Mouse (Mus musculus) heart, adult 18-20 months (tissue): ENCODE measurements around the gene Vps51. TPM values are rescaled to one million over a fixed set of nuclear protein-coding genes. Genes with fewer than 3 reads are reported as not detected.

Experiments used
- microRNA-seq, 2 experiments: library from miRNA; unstranded; fragments of <30 nt; microRNA quantifications; one replicate each; pipeline ENCODE4 v1.2.0; 2022
- total RNA-seq, 2 experiments: library from RNA; stranded (reverse); gene quantifications; 2 replicates each; pipeline ENCODE4 v1.2.3; 2021

Gene Vps51
- total RNA-seq, 2 experiments from 2014 or later, result 20.9 to 22.2 TPM

Small RNA genes within 50 kb of the gene (microRNA-seq; reads per million reads assigned to microRNA genes)
- 1.1 to 3.4 reads per million in 2 experiments for gene Mir6988

Other genes starting within 250 kb of the Vps51 start
- 10 to 100 TPM in 1 of 2 experiments, 1 to 10 TPM in 1; 7.2 to 10.6 TPM for gene Frmd8, start 202.0 kb downstream of the Vps51 start, total RNA-seq
- gene Slc25a45, start 199.4 kb downstream of the Vps51 start, total RNA-seq, result 1 to 10 TPM; 2.6 to 2.8 TPM
- gene Tigd3, start 183.1 kb downstream of the Vps51 start, total RNA-seq, result under 1 TPM in 1 of 2 experiments, not detected in 1; 0.35 TPM
- gene Dpf2, start 164.2 kb downstream of the Vps51 start, total RNA-seq, result 10 to 100 TPM; 77.6 to 84.0 TPM
- 1 to 10 TPM; 6.6 to 9.0 TPM for gene Cdc42ep2, start 152.4 kb downstream of the Vps51 start, total RNA-seq
- gene Pola2, start 113.0 kb downstream of the Vps51 start, total RNA-seq, result 10 to 100 TPM in 1 of 2 experiments, 1 to 10 TPM in 1; 8.7 to 10.6 TPM
- not detected for gene Slc22a20, start 91.1 kb downstream of the Vps51 start, total RNA-seq
- 10 to 100 TPM; 32.0 to 40.4 TPM for gene Capn1, start 61.3 kb downstream of the Vps51 start, total RNA-seq
- 10 to 100 TPM; 21.1 to 21.3 TPM for gene Syvn1, start 30.7 kb downstream of the Vps51 start, total RNA-seq
- 10 to 100 TPM; 42.2 to 47.2 TPM for gene Mrpl49, start 19.4 kb downstream of the Vps51 start, total RNA-seq
- gene Fau, start 19.4 kb downstream of the Vps51 start, total RNA-seq, result 100 to 1,000 TPM; 613 to 618 TPM
- gene Znhit2, start 16.0 kb downstream of the Vps51 start, total RNA-seq, result 10 to 100 TPM; 11.1 to 11.2 TPM
- gene Tm7sf2, start 8.9 kb downstream of the Vps51 start, total RNA-seq, result 1 to 10 TPM; 2.1 to 3.0 TPM
- not detected for gene Tmem262, start 2.8 kb upstream of the Vps51 start, total RNA-seq
- under 1 TPM in 1 of 2 experiments, not detected in 1; 0.47 TPM for gene Gm28374, start 5.0 kb upstream of the Vps51 start, total RNA-seq
- 10 to 100 TPM; 15.5 to 16.1 TPM for gene Zfpl1, start 7.7 kb upstream of the Vps51 start, total RNA-seq
- under 1 TPM in 1 of 2 experiments, not detected in 1; 0.21 TPM for gene Cdca5, start 7.8 kb upstream of the Vps51 start, total RNA-seq
- not detected for gene AC131692.1, start 17.2 kb upstream of the Vps51 start, total RNA-seq
- not detected for gene Naaladl1, start 28.6 kb upstream of the Vps51 start, total RNA-seq
- 10 to 100 TPM in 1 of 2 experiments, 1 to 10 TPM in 1; 9.2 to 10.0 TPM for gene Sac3d1, start 41.4 kb upstream of the Vps51 start, total RNA-seq
- 10 to 100 TPM; 13.9 to 15.2 TPM for gene Snx15, start 51.1 kb upstream of the Vps51 start, total RNA-seq
- 1 to 10 TPM in 1 of 2 experiments, under 1 TPM in 1; 0.54 to 2.7 TPM for gene Batf2, start 63.8 kb upstream of the Vps51 start, total RNA-seq
- 10 to 100 TPM; 66.4 to 72.1 TPM for gene Arl2, start 64.3 kb upstream of the Vps51 start, total RNA-seq
- not detected for gene Majin, start 107.2 kb upstream of the Vps51 start, total RNA-seq
- not detected for gene Gpha2, start 149.1 kb upstream of the Vps51 start, total RNA-seq
- 10 to 100 TPM; 32.2 to 32.5 TPM for gene Ppp2r5b, start 158.6 kb upstream of the Vps51 start, total RNA-seq
- 10 to 100 TPM; 21.5 to 22.1 TPM for gene Atg2a, start 164.4 kb upstream of the Vps51 start, total RNA-seq
- gene Ehd1, start 199.5 kb upstream of the Vps51 start, total RNA-seq, result 100 to 1,000 TPM; 101 to 107 TPM
- gene Cdc42bpg, start 229.2 kb upstream of the Vps51 start, total RNA-seq, result 10 to 100 TPM; 13.8 TPM